Mouse (Mus musculus) neutrophil, adult 5-6 weeks (primary cell): ENCODE results near the gene Hsf2bp. TPM values are rescaled to one million over a fixed set of nuclear protein-coding genes. Genes with fewer than 3 reads are reported as not detected.
"Not testable (repeated sequence)": the region's sequence is repeated elsewhere in the genome, so short reads cannot be mapped to it uniquely, and the experiment has no call there.

Source experiments
- ATAC-seq: fragments of 151-379, 151-347 bp; 2 replicates; pipeline ENCODE4 v1.8.0; 2017; ENCODE audit warnings: mild to moderate bottlenecking, moderate TSS enrichment; ENCODE audit not compliant: insufficient number of reproducible peaks, poor library complexity, low FRiP score, severe bottlenecking; ENCODE audit errors: extremely low read depth
- total RNA-seq: library from RNA; stranded (forward); fragments of 200-1000 nt; gene quantifications from 2 replicates; pipeline ENCODE4 v1.2.3, GENCODE M21; 2017

Hsf2bp gene
- not detected in 2 replicates for total RNA-seq

DNA sequence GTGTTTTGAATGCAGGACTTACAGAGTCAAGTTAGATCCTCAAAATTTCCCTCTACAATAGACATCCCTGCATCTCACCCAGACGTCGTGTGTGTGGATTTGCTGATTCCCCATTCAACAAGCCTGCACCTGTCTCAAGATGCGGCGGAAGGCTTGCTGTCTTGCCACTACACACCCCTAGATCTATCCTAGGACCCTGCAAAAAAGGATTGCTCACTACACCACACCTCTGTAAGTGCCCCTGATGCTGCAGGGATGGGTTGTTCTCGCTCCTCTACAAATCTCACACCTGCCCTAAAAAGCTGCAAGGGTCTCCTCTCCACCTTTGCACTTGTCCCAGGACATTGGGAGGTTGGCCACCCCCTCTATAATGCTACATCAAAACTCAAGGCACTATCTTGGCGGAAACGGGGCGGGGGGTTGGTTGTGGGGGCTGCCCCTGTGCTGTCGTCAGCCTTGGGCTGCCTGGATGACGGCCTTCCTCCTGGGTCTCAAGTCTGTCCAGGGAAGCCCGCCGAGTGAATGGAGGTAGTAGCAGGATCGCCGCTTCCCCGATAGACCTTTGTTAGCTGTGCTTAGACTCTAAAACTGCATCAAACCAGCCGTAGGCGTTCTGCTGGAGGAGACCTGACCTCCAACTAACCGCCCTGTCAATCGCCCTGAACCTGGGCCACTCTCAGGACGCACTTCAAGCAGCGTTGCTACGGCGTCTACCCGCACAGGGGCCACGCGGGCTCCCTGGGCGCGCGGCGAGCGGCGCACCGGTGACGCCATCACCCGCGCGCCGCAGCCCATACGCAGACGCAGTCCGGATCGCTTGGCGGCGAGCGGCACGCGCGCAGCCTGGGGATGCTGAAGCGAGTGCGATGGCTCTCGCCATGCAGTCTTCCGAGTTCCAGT lies at the start of gene Hsf2bp, which contains the start of gene Rrp1b:
Gene Hsf2bp (minus strand): TSS at position 741 of the 900 bp plus-strand sequence.
Gene Rrp1b (plus strand): TSS at position 492 of the 900 bp plus-strand sequence.
- peak; percentile 58 for ATAC-seq

GRCm38 (mm10) chr17:32083351-32083750 lies 47.2 kb upstream of the Hsf2bp start:
- no peak for ATAC-seq

GRCm38 (mm10) chr17:32075164-32075563 lies 39.0 kb upstream of the Hsf2bp start:
- no peak for ATAC-seq

GRCm38 (mm10) chr17:32074658-32075057 lies 38.5 kb upstream of the Hsf2bp start:
- no peak for ATAC-seq

DNA sequence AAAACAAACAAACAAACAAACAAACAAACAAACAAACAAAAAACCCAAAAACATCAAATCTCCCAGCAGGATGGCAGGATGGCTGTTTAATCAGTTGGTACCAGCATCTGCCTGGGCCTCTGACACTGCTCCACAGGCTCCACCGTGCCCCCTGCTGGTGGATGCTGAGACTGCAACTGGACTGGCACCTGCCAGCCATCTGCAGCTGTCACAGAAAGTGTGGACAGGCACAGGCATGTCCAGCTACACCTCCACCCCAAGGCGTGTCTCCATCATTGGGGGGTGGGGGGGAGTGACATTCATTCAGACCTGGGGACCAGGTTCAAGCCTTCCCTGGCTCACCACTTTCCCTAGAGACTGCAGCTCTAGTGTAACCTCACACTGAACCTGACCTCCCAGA lies 37.2 kb upstream of the Hsf2bp start:
- peak; percentile 55 for ATAC-seq

GRCm38 (mm10) chr17:32068810-32069209 lies 32.7 kb upstream of the Hsf2bp start:
- no peak for ATAC-seq

DNA sequence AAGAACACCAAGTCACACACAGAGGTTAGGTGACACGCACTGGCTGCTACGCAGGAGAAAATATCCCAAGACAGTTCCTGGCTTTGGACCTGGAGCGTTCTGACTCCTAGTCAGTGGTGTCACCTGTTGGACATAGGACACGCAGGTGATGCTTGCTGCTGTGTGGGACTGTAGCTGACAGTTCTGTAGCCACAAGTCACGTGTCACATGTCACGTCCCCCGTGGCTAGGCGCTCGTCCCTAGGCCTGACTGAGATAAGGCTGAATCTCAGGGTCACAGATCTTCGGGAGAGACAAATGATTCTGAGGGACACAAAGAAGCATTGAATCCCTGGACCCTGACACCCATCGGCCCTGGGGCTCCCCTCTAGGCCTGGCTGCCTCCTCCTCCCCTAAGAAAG lies 32.2 kb upstream of the Hsf2bp start:
- ATAC-seq: no peak

DNA sequence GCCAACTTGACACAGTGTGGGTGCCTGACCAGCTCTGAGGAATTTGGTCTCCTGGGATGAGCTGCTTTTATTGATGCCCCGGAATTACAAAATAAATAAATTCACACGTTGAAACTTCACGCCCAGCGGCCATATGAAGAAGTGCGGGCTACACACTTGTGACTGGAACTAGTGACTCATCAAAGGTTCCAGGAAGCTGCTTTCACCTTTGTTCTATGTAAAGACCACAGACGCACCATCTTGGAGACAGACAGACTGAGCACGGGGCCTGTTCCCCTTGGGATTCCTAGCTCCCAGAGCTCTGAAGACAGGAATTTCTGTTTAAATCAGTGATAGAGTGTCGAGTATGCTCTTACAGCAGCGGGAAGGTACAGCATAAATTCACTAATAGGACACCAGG lies 31.4 kb upstream of the Hsf2bp start:
- ATAC-seq: no peak

GRCm38 (mm10) chr17:32064762-32065161 lies 28.6 kb upstream of the Hsf2bp start:
- not testable (repeated sequence) for ATAC-seq

DNA sequence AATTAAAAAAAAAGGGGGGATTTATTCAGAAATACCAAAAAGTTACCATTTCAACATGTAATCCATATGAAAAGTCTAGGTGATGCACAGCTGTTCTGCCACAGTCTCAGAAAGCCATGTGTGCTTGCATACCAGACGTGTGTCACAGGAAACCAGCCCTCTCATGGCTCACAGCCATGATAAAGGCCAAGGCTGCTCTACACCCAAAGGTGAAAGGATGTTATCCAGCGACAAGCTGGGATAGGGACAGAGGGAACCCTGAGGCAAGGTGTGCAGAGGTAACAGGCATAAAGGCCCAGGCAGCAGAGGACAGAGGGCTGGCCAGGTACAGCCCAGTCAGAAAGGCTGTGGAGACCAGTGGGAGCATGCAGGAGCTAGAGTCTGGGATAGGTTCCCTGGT lies 27.5 kb upstream of the Hsf2bp start:
- no peak for ATAC-seq

DNA sequence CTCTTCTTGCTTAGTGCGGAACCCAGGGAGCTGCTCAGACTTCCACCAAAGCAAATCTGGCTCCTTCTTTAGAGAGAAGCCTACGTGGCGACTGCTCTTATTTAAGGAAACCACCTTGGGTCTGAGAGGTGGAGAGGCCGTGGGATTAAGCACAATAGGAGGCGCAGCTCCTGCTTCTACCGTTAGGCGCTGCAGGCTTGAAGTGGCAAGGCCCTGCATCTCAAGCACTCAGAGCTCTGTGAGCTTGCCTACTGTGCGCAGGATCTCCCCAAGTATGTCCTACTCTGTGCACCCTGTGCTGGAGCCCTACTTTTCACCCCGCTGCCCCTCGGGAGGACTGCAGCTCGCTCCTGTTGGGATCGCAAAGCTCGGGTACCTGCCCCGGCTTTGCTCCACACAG lies 25.1 kb upstream of the Hsf2bp start:
- no peak for ATAC-seq

DNA sequence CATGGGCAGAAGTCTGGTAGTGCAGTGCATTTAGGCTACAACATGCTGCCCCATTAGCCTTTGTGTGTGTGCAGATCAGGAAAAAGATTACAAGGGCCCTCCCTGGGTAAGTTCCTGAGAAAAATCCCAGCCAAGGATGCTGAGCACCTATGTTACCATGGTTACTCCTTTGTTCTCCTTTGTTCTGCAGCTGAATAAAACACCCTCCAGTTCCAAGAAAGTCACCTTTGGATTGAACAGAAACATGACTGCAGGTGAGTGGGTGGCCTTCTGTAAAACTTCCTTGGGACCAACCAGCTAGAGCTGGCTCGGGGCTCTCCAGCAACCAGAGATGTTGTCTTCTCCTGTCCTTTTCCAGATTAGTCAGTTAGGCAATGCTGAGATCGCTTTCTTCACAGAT lies 22.9 kb upstream of the Hsf2bp start:
- ATAC-seq: no peak

GRCm38 (mm10) chr17:32057843-32058242 lies 21.7 kb upstream of the Hsf2bp start:
- no peak for ATAC-seq

DNA sequence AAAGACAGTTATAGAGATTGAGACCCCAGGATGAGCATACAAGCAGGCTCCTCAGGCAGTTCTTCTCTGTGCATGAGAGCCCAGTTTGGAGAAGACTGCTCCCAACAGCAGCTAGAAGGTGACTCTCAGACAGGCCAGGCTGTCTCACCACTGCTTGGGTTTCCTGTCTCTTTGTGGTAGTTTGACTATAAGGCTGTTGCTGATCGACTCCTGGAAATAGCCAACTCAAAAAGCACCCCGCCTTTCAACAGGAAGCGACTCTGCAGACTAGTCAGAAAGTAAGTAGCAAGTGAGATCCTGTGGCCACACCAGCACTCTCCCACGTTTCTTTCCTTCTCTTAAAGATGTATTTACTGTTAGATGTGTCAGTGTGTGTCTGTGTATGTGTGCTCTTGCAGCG lies 17.5 kb upstream of the Hsf2bp start:
- 0 out of 2 replicates have a peak, but pooled peaks have one; percentile 27 for ATAC-seq

- ATAC-seq: no peak
These were observed 16.3 kb upstream of the Hsf2bp start for GRCm38 (mm10) chr17:32052237-32053080.

DNA sequence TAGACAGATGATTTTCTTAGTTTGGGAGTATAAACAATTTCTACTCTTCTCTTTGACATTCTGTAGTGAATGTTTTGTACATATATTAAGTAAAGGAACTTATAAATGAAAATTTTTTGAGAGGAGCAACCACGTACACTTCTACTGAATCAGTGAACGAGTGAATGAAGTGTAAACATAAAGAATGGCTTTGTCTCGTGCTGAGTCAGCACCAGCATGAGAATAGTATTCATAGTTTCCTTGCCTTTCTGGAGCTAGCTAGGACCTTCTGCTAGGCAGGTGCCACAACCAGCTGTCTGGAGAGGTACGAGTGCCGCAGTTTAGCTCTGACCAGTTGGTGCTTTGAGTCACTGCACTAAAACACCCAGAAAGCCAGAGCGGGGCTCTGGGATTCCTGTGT lies 14.5 kb upstream of the Hsf2bp start:
- ATAC-seq: no peak

- no peak for ATAC-seq
These were observed 13.8 kb upstream of the Hsf2bp start for GRCm38 (mm10) chr17:32049914-32050313.

DNA sequence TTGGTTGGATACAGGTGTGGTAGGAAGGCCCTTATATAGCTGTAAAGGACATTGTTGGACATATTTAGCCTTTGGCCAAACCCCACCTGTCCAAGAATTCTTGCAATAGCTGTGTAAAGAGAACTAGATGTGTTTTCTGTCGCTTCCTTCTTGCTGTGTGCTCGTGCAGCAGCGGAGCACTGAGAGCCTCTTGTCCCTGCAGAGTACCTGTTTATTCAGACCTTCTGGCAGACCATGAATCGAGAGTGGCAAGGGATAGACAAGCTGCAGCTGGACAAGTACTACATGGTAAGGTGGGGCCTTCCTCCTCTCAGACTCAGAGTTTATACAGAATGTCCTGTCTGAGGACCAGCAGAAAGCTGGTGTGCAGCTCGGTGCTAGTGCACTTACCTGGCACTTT lies 12.2 kb upstream of the Hsf2bp start:
- no peak for ATAC-seq

DNA sequence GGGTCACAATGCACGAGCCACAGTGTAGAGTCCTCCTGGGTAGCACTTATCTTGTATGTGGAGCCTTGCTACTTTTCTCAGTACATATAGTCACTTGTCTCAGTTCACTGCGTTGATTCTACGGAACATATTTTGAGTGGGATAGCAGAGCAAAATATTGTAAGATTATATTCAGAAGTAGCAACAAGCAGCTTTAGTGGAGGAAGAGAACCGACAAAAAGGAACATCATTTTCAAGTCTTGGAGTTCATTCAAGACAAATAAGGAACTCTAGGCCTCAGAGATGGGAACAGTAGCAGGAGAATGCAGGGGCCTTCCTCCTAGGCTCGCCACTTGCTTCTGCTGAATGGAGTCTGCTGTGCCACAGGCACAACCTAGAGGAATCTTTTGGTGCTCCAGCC lies 10.4 kb upstream of the Hsf2bp start:
- ATAC-seq: no peak

GRCm38 (mm10) chr17:32040263-32040662 lies 4.1 kb upstream of the Hsf2bp start:
- peak; percentile 78 for ATAC-seq
